Mouse (Mus musculus): Measurements from ENCODE around the gene Kcnt1. TPM values are rescaled to one million over a fixed set of nuclear protein-coding genes. Genes with fewer than 3 reads are reported as not detected.
A peak's percentile ranks its signal among the peaks of the same experiment; 100 is the strongest.

Gene Kcnt1
- polyA plus RNA-seq, 1 experiment = not detected

GRCm38 (mm10) chr2:25913247-25913646 is 49.7 kb downstream of the Kcnt1 start:
- TF ChIP-seq CTCF (IDR thresholded peaks at IDR 0.05; ENCODE audit: low read depth, low read length) (peak; percentile 38), POLR2A (IDR thresholded peaks at IDR 0.05; ENCODE audit: borderline replicate concordance, low read depth, low read length) (no peak)
- H3K4me1 ChIP-seq (ENCODE audit: control insufficient read depth, insufficient read depth, low read length) = no peaks in the 10 kb centered on the region
- no peak overlapping the region for H3K27ac ChIP-seq (ENCODE audit: insufficient read depth, low read depth, low read length)
- no peak overlapping the region for H3K4me3 ChIP-seq (ENCODE audit: insufficient read depth, low read length)

GRCm38 (mm10) chr2:25914201-25914600 is 50.7 kb downstream of the Kcnt1 start:
- no peak overlapping the region for H3K4me3 ChIP-seq (ENCODE audit: insufficient read depth, low read length)
- no peaks in the 10 kb centered on the region for H3K4me1 ChIP-seq (ENCODE audit: control insufficient read depth, insufficient read depth, low read length)
- TF ChIP-seq CTCF (IDR thresholded peaks at IDR 0.05; ENCODE audit: low read depth, low read length) (no peak), POLR2A (IDR thresholded peaks at IDR 0.05; ENCODE audit: borderline replicate concordance, low read depth, low read length) (no peak)
- no peak overlapping the region for H3K27ac ChIP-seq (ENCODE audit: insufficient read depth, low read depth, low read length)

GRCm38 (mm10) chr2:25914821-25915220 is 51.3 kb downstream of the Kcnt1 start:
- TF ChIP-seq POLR2A (IDR thresholded peaks at IDR 0.05; ENCODE audit: borderline replicate concordance, low read depth, low read length) = no peak
- no peak for TF ChIP-seq CTCF (IDR thresholded peaks at IDR 0.05; ENCODE audit: low read depth, low read length)
- H3K27ac ChIP-seq (ENCODE audit: insufficient read depth, low read depth, low read length) = no peak overlapping the region
- H3K4me1 ChIP-seq (ENCODE audit: control insufficient read depth, insufficient read depth, low read length) = no peaks in the 10 kb centered on the region
- H3K4me3 ChIP-seq (ENCODE audit: insufficient read depth, low read length) = no peak overlapping the region

- Histone ChIP-seq H3K4me3 (ENCODE audit: insufficient read depth, low read length) (no peak overlapping the region), H3K27ac (ENCODE audit: insufficient read depth, low read depth, low read length) (no peak overlapping the region), H3K4me1 (ENCODE audit: control insufficient read depth, insufficient read depth, low read length) (no peaks in the 10 kb centered on the region)
- TF ChIP-seq POLR2A (IDR thresholded peaks at IDR 0.05; ENCODE audit: borderline replicate concordance, low read depth, low read length) (no peak), CTCF (IDR thresholded peaks at IDR 0.05; ENCODE audit: low read depth, low read length) (no peak)
Measured at GRCm38 (mm10) chr2:25918408-25918807, 54.9 kb downstream of the Kcnt1 start.

GRCm38 (mm10) chr2:25919972-25920371 is 56.4 kb downstream of the Kcnt1 start:
- TF ChIP-seq CTCF (IDR thresholded peaks at IDR 0.05; ENCODE audit: low read depth, low read length) = no peak
- TF ChIP-seq POLR2A (IDR thresholded peaks at IDR 0.05; ENCODE audit: borderline replicate concordance, low read depth, low read length) = no peak

GRCm38 (mm10) chr2:25923799-25924198 is 60.3 kb downstream of the Kcnt1 start:
- H3K27ac ChIP-seq (ENCODE audit: insufficient read depth, low read depth, low read length) = no peak overlapping the region
- no peak overlapping the region for H3K4me3 ChIP-seq (ENCODE audit: insufficient read depth, low read length)
- TF ChIP-seq CTCF (IDR thresholded peaks at IDR 0.05; ENCODE audit: low read depth, low read length) (no peak), POLR2A (IDR thresholded peaks at IDR 0.05; ENCODE audit: borderline replicate concordance, low read depth, low read length) (no peak)
- no peaks in the 10 kb centered on the region for H3K4me1 ChIP-seq (ENCODE audit: control insufficient read depth, insufficient read depth, low read length)

More at GRCm38 (mm10) chr2:25919972-25920371, 56.4 kb downstream of the Kcnt1 start:
- no peak overlapping the region for H3K4me3 ChIP-seq (ENCODE audit: insufficient read depth, low read length)
- no peaks in the 10 kb centered on the region for H3K4me1 ChIP-seq (ENCODE audit: control insufficient read depth, insufficient read depth, low read length)
- H3K27ac ChIP-seq (ENCODE audit: insufficient read depth, low read depth, low read length) = no peak overlapping the region

GRCm38 (mm10) chr2:25924934-25925333 is 61.4 kb downstream of the Kcnt1 start:
- Histone ChIP-seq H3K27ac (ENCODE audit: insufficient read depth, low read depth, low read length) (no peak overlapping the region), H3K4me3 (ENCODE audit: insufficient read depth, low read length) (no peak overlapping the region), H3K4me1 (ENCODE audit: control insufficient read depth, insufficient read depth, low read length) (no peaks in the 10 kb centered on the region)
- TF ChIP-seq CTCF (IDR thresholded peaks at IDR 0.05; ENCODE audit: low read depth, low read length) (no peak), POLR2A (IDR thresholded peaks at IDR 0.05; ENCODE audit: borderline replicate concordance, low read depth, low read length) (no peak)

- TF ChIP-seq POLR2A (IDR thresholded peaks at IDR 0.05; ENCODE audit: borderline replicate concordance, low read depth, low read length) (no peak), CTCF (IDR thresholded peaks at IDR 0.05; ENCODE audit: low read depth, low read length) (no peak)
- H3K4me3 ChIP-seq (ENCODE audit: insufficient read depth, low read length) = no peak overlapping the region
- no peak overlapping the region for H3K27ac ChIP-seq (ENCODE audit: insufficient read depth, low read depth, low read length)
- no peaks in the 10 kb centered on the region for H3K4me1 ChIP-seq (ENCODE audit: control insufficient read depth, insufficient read depth, low read length)
Measured at GRCm38 (mm10) chr2:25927821-25928220, 64.3 kb downstream of the Kcnt1 start.

GRCm38 (mm10) chr2:25931249-25931859 is 67.8 kb downstream of the Kcnt1 start:
- H3K4me1 ChIP-seq (ENCODE audit: control insufficient read depth, insufficient read depth, low read length) = no peaks in the 10 kb centered on the region
- no peak overlapping the region for H3K4me3 ChIP-seq (ENCODE audit: insufficient read depth, low read length)
- H3K27ac ChIP-seq (ENCODE audit: insufficient read depth, low read depth, low read length) = no peak overlapping the region
- TF ChIP-seq CTCF (IDR thresholded peaks at IDR 0.05; ENCODE audit: low read depth, low read length) (peak; percentile 69), POLR2A (IDR thresholded peaks at IDR 0.05; ENCODE audit: borderline replicate concordance, low read depth, low read length) (no peak)

- Histone ChIP-seq H3K4me1 (ENCODE audit: control insufficient read depth, insufficient read depth, low read length) (no peaks in the 10 kb centered on the region), H3K4me3 (ENCODE audit: insufficient read depth, low read length) (no peak overlapping the region), H3K27ac (ENCODE audit: insufficient read depth, low read depth, low read length) (no peak overlapping the region)
- TF ChIP-seq CTCF (IDR thresholded peaks at IDR 0.05; ENCODE audit: low read depth, low read length) (no peak), POLR2A (IDR thresholded peaks at IDR 0.05; ENCODE audit: borderline replicate concordance, low read depth, low read length) (no peak)
Measured at GRCm38 (mm10) chr2:25940503-25940902, 77.0 kb downstream of the Kcnt1 start.
